Mouse (Mus musculus): ENCODE data around the gene Ccdc106. TPM values are rescaled to one million over a fixed set of nuclear protein-coding genes. Genes with fewer than 3 reads are reported as not detected.

The Ccdc106 gene
- polyA plus RNA-seq, 1 experiment from 2014 or later, result 37.8 TPM

GRCm38 (mm10) chr7:5053456-5054179 lies 33.3 kb downstream of the Ccdc106 start:
- Histone ChIP-seq H3K4me1 (peaks cover 70% of the 10 kb centered on the region), H3K4me2 (replicated peaks) (peak overlapping the region; percentile 90), H3K9ac (0 out of 2 replicates have a peak overlapping the region, but pooled peaks have one; percentile 26), H3K27ac (replicated peaks) (no peak overlapping the region), H3K4me3 (replicated peaks) (peak overlapping the region; percentile 82), H3K27me3 (peaks cover 34% of the 10 kb centered on the region), H3K9me3 (replicated peaks) (no peaks in the 10 kb centered on the region), H3K36me3 (no peaks in the 10 kb centered on the region)
- no peak for ATAC-seq (ENCODE audit: insufficient number of reproducible peaks, low FRiP score, low TSS enrichment, low read depth)
- WGBS, result 12% methylated on average over 32 of the region's 32 CpGs

GRCm38 (mm10) chr7:5056651-5057263 lies 36.4 kb downstream of the Ccdc106 start:
- no peaks in the 10 kb centered on the region for H3K9me3 ChIP-seq (replicated peaks)
- H3K27me3 ChIP-seq, result peaks cover 34% of the 10 kb centered on the region
- peaks cover 76% of the 10 kb centered on the region for H3K4me1 ChIP-seq
- peak overlapping the region; percentile 87 for H3K4me2 ChIP-seq (replicated peaks)
- H3K4me3 ChIP-seq (replicated peaks), result peak overlapping the region; percentile 69
- under 1% methylated on average over 48 of the region's 55 CpGs for WGBS
- peak; percentile 13; the same call in 1 of the 2 replicates for ATAC-seq (ENCODE audit: insufficient number of reproducible peaks, low FRiP score, low TSS enrichment, low read depth)
- H3K9ac ChIP-seq, result peak overlapping the region; percentile 87
- H3K27ac ChIP-seq (replicated peaks), result peak overlapping the region; percentile 58; the same call in 1 of the 2 replicates
- no peaks in the 10 kb centered on the region for H3K36me3 ChIP-seq

GRCm38 (mm10) chr7:5057381-5057780 lies 37.0 kb downstream of the Ccdc106 start:
- H3K27me3 ChIP-seq, result peaks cover 34% of the 10 kb centered on the region
- H3K4me2 ChIP-seq (replicated peaks), result peak overlapping the region; percentile 87
- 27% methylated on average over 8 of the region's 8 CpGs for WGBS
- no peak for ATAC-seq (ENCODE audit: insufficient number of reproducible peaks, low FRiP score, low TSS enrichment, low read depth)
- H3K9ac ChIP-seq, result peak overlapping the region; percentile 87
- H3K4me1 ChIP-seq, result peaks cover 70% of the 10 kb centered on the region
- H3K9me3 ChIP-seq (replicated peaks), result no peaks in the 10 kb centered on the region
- H3K27ac ChIP-seq (replicated peaks), result 0 out of 2 replicates have a peak overlapping the region, but pooled peaks have one; percentile 58
- H3K36me3 ChIP-seq, result no peaks in the 10 kb centered on the region
- peak overlapping the region; percentile 69 for H3K4me3 ChIP-seq (replicated peaks)

GRCm38 (mm10) chr7:5057804-5058203 lies 37.5 kb downstream of the Ccdc106 start:
- Histone ChIP-seq H3K4me3 (replicated peaks) (peak overlapping the region; percentile 69), H3K4me1 (peaks cover 66% of the 10 kb centered on the region), H3K27ac (replicated peaks) (no peak overlapping the region), H3K36me3 (no peaks in the 10 kb centered on the region), H3K27me3 (peaks cover 32% of the 10 kb centered on the region), H3K4me2 (replicated peaks) (peak overlapping the region; percentile 87), H3K9me3 (replicated peaks) (no peaks in the 10 kb centered on the region), H3K9ac (no peak overlapping the region)
- 34% methylated on average over 11 of the region's 11 CpGs for WGBS
- no peak for ATAC-seq (ENCODE audit: insufficient number of reproducible peaks, low FRiP score, low TSS enrichment, low read depth)

GRCm38 (mm10) chr7:5058631-5059030 lies 38.3 kb downstream of the Ccdc106 start:
- ATAC-seq (ENCODE audit: insufficient number of reproducible peaks, low FRiP score, low TSS enrichment, low read depth), result no peak
- H3K36me3 ChIP-seq, result no peaks in the 10 kb centered on the region
- no peak overlapping the region for H3K27ac ChIP-seq (replicated peaks)
- H3K9ac ChIP-seq, result no peak overlapping the region
- H3K4me1 ChIP-seq, result peaks cover 65% of the 10 kb centered on the region
- no peak overlapping the region for H3K4me3 ChIP-seq (replicated peaks)
- peaks cover 24% of the 10 kb centered on the region for H3K27me3 ChIP-seq
- no peak overlapping the region for H3K4me2 ChIP-seq (replicated peaks)
- no peaks in the 10 kb centered on the region for H3K9me3 ChIP-seq (replicated peaks)
- 100% methylated on average over 1 of the region's 1 CpGs for WGBS

GRCm38 (mm10) chr7:5059421-5059820 lies 39.1 kb downstream of the Ccdc106 start:
- Histone ChIP-seq H3K4me2 (replicated peaks) (no peak overlapping the region), H3K4me3 (replicated peaks) (no peak overlapping the region), H3K4me1 (peaks cover 64% of the 10 kb centered on the region), H3K27me3 (peaks cover 16% of the 10 kb centered on the region), H3K27ac (replicated peaks) (no peak overlapping the region), H3K9ac (no peak overlapping the region), H3K9me3 (replicated peaks) (no peaks in the 10 kb centered on the region), H3K36me3 (no peaks in the 10 kb centered on the region)
- ATAC-seq (ENCODE audit: insufficient number of reproducible peaks, low FRiP score, low TSS enrichment, low read depth), result no peak
- WGBS, result 89% methylated on average over 12 of the region's 12 CpGs

- no peak for ATAC-seq (ENCODE audit: insufficient number of reproducible peaks, low FRiP score, low TSS enrichment, low read depth)
- Histone ChIP-seq H3K36me3 (no peaks in the 10 kb centered on the region), H3K4me3 (replicated peaks) (peak overlapping the region; percentile 77), H3K9me3 (replicated peaks) (no peaks in the 10 kb centered on the region), H3K9ac (peak overlapping the region; percentile 74), H3K4me1 (peaks cover 62% of the 10 kb centered on the region), H3K27ac (replicated peaks) (peak overlapping the region; percentile 99), H3K27me3 (peaks cover 8% of the 10 kb centered on the region), H3K4me2 (replicated peaks) (peak overlapping the region; percentile 84)
- WGBS, result 4% methylated on average over 27 of the region's 27 CpGs
Measured at GRCm38 (mm10) chr7:5060239-5060731, 39.9 kb downstream of the Ccdc106 start.

GRCm38 (mm10) chr7:5060944-5061773 lies 40.8 kb downstream of the Ccdc106 start:
- Histone ChIP-seq H3K27me3 (no peaks in the 10 kb centered on the region), H3K9ac (peak overlapping the region; percentile 74), H3K4me3 (replicated peaks) (peak overlapping the region; percentile 77), H3K9me3 (replicated peaks) (no peaks in the 10 kb centered on the region), H3K36me3 (peaks cover under 1% of the 10 kb centered on the region; the same call in 1 of the 2 replicates), H3K4me2 (replicated peaks) (peak overlapping the region; percentile 84), H3K27ac (replicated peaks) (peak overlapping the region; percentile 99), H3K4me1 (peaks cover 65% of the 10 kb centered on the region)
- ATAC-seq (ENCODE audit: insufficient number of reproducible peaks, low FRiP score, low TSS enrichment, low read depth), result peak; percentile 89
- under 1% methylated on average over 60 of the region's 60 CpGs for WGBS

- peaks cover 8% of the 10 kb centered on the region; the same call in 1 of the 2 replicates for H3K36me3 ChIP-seq
- H3K9ac ChIP-seq, result peak within 1 kb of the TSS; percentile 74
- WGBS, result under 1% methylated on average over 64 of the region's 65 CpGs
- peak within 1 kb of the TSS; percentile 99 for H3K27ac ChIP-seq (replicated peaks)
- H3K4me2 ChIP-seq (replicated peaks), result peak within 1 kb of the TSS; percentile 84
- H3K4me1 ChIP-seq, result peaks cover 60% of the 10 kb centered on the region
- ATAC-seq (ENCODE audit: insufficient number of reproducible peaks, low FRiP score, low TSS enrichment, low read depth), result peak; percentile 81
- no peaks in the 10 kb centered on the region for H3K9me3 ChIP-seq (replicated peaks)
- H3K4me3 ChIP-seq (replicated peaks), result peak within 1 kb of the TSS; percentile 77
- no peaks in the 10 kb centered on the region for H3K27me3 ChIP-seq
Measured at GRCm38 (mm10) chr7:5061774-5062359, 41.5 kb downstream of the Ccdc106 start, which contains the start of gene U2af2. U2af2 (plus strand) TSS chr7:5062143.

GRCm38 (mm10) chr7:5062360-5063001 lies 42.1 kb downstream of the Ccdc106 start:
- peaks cover 54% of the 10 kb centered on the region for H3K4me1 ChIP-seq
- H3K9ac ChIP-seq, result peak overlapping the region; percentile 71
- 0% methylated on average over 51 of the region's 51 CpGs for WGBS
- no peaks in the 10 kb centered on the region for H3K9me3 ChIP-seq (replicated peaks)
- peak; percentile 61 for ATAC-seq (ENCODE audit: insufficient number of reproducible peaks, low FRiP score, low TSS enrichment, low read depth)
- H3K27me3 ChIP-seq, result no peaks in the 10 kb centered on the region
- peak overlapping the region; percentile 77 for H3K4me3 ChIP-seq (replicated peaks)
- H3K36me3 ChIP-seq, result peaks cover 14% of the 10 kb centered on the region
- peak overlapping the region; percentile 99 for H3K27ac ChIP-seq (replicated peaks)
- H3K4me2 ChIP-seq (replicated peaks), result peak overlapping the region; percentile 84

All from embryonic facial prominence, embryonic 15.5 days (tissue).